Mouse (Mus musculus): Measurements from ENCODE around the gene Dgkb. TPM values are rescaled to one million over a fixed set of nuclear protein-coding genes. Genes with fewer than 3 reads are reported as not detected.

Dgkb gene
- polyA plus RNA-seq (2015; fragmentation: Nextera tagmentation; extraction: Ambion mirVana): 0.04 and 0.13 TPM in 2 replicates

DNA sequence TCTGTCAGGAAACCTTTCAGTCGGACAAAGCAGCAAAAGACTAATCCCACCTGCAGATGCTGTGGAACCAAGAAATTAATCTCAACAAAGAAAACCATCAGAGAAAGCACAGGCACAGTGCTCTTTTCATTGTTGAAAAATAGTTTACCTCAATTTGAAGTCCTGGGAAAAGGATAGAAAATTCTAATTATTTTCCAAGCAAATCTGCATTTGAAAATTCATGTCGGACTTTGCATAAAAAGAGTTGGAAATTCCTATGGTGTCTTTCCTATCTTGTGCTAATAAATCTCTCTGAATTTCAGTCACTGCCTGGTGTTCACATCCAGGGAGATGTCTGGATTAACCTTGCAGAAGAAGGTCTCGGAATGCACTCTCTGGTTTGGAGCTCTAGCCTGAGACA lies at the start of gene Dgkb:
Gene Dgkb (plus strand): TSS at position 301 of the 400 bp plus-strand sequence.
- no peak for DNase-seq (ENCODE audit: low spot score)

GRCm38 (mm10) chr12:37769844-37770243 lies 47.7 kb upstream of the Dgkb start:
- DNase-seq (ENCODE audit: low spot score): no peak

- no peak for DNase-seq (ENCODE audit: low spot score)
Measured at GRCm38 (mm10) chr12:37773681-37774357, 43.7 kb upstream of the Dgkb start.

DNA sequence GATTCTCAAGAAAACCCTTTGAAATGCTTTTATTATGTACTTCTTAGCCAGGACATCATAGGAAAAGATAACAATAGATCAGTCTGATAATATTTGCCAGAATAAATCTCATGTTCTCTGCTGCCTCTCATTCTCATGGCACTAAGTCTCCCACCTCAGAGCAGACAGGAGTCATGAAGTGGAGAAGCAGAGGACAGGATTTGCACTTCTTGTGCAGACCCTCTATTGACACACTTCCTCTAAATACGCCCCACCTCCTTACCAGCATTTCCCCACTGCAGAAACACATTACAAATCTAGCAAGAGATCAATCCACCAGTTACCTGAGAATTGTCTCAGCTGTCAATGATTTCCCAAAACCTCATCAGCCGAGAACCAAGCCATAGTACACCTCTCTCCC lies 42.9 kb upstream of the Dgkb start:
- DNase-seq (ENCODE audit: low spot score): no peak

- no peak for DNase-seq (ENCODE audit: low spot score)
Measured at GRCm38 (mm10) chr12:37796265-37796928, 21.1 kb upstream of the Dgkb start.

- no peak for DNase-seq (ENCODE audit: low spot score)
Measured at GRCm38 (mm10) chr12:37814122-37814521, 3.4 kb upstream of the Dgkb start.

DNA sequence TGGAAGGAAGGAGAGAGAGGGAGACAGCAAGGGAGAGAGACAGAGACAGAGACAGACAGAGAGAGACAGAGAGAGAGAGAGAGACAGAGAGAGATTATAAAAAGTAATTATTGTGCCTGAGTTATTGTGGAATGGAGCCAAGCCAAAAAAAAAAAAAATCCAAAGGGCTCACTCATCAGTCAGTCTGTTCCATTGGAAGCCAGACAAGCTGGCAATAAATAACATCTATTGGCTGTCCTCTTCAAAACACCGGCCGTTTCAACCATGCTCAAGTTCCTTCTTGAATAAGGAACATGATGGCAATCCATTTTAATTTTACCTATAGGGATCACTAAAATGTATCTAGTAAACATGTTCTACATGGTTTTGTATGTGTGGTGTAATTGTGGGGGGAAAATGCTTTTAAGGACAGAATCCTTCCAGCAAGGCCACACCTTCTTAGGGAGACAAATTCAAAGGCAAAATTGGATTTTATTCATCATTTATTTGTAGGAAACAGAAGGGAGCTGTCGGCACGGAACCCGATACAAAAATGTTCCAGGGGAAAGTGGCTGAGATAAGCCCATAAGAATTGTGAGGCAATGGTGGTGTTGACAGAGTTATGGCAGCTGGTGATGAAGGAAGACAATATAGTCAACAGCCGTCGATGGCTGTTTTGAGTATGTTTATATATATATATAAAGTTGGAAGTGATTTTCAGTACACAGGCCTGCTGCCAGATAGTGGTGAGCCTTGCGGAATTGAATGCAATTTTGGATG lies 3.7 kb downstream of the Dgkb start:
- no peak for DNase-seq (ENCODE audit: low spot score)

DNA sequence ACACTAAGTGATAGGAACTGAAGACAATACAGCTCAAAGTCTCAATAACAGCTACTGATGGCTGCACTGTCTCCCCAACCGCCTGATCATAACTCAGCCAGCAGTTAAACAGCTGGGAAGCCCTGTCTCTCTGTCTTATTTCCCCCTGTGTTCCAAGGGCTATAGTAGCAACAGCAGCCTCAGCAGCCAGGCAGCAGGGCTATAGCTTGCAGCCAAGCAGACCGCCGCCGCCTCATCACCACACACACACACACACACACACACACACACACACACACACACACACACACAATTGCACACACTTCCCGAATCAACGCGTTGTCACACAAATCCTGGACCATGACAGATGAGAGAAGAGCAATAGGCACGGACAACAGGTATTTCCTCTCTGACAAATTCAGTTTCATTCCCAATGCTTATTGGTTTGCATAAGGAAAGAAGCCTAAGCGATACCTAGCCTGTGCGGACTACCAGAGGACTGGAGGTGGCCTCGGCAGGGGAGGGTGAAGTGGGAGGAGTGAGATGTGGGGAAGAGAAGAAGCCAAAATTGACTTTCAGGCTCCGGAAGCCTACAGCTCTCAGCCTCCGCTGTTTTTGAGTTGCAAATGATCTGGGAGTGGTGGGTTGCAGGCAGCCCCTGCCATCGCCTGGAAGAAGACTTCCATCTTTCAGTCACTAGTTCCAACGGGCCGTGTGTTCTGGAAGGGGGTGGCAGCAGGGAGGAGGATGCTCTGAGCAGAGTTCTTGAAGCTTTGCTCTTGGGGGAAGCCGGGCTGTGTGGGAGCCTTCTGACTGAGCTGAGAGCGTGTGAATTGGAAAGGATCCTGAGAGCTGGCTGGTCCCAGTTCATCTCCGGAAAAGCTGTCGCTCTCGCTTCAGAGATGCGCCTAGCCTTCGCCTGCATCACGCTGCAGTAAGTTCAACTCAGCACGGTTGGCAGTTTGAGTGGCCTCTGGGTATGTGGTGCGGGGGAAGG lies 62.8 kb downstream of the Dgkb start:
- DNase-seq (ENCODE audit: low spot score): no peak

DNA sequence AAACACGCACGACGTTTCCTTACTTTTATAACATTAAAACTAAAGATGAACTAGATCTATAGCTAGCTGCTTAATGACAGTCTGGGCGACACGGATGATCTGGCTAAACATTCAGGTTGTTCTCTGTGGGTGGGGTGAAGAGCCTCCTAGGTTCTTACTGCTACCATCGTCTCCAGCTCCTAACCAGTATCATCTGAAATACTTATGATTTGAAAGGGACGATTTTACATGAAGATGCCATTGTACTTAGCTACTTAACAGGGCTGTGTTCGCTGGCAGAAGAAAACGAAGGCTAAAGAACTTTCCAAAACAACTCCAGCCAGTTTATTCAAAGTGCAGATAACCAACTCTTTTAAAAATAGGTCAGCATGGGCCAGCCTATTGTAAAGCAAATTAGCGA lies 63.9 kb downstream of the Dgkb start:
- no peak for DNase-seq (ENCODE audit: low spot score)

- no peak for DNase-seq (ENCODE audit: low spot score)
Measured at GRCm38 (mm10) chr12:37882796-37883195, 65.3 kb downstream of the Dgkb start.

GRCm38 (mm10) chr12:37883781-37884180 lies 66.3 kb downstream of the Dgkb start:
- no peak for DNase-seq (ENCODE audit: low spot score)

GRCm38 (mm10) chr12:37888591-37888990 lies 71.1 kb downstream of the Dgkb start:
- DNase-seq (ENCODE audit: low spot score): no peak

GRCm38 (mm10) chr12:37889431-37889830 lies 71.9 kb downstream of the Dgkb start:
- DNase-seq (ENCODE audit: low spot score): no peak

- DNase-seq (ENCODE audit: low spot score): no peak
Measured at GRCm38 (mm10) chr12:37891336-37891735, 73.8 kb downstream of the Dgkb start.

GRCm38 (mm10) chr12:37942163-37942562 lies 124.6 kb downstream of the Dgkb start:
- DNase-seq (ENCODE audit: low spot score): no peak

DNA sequence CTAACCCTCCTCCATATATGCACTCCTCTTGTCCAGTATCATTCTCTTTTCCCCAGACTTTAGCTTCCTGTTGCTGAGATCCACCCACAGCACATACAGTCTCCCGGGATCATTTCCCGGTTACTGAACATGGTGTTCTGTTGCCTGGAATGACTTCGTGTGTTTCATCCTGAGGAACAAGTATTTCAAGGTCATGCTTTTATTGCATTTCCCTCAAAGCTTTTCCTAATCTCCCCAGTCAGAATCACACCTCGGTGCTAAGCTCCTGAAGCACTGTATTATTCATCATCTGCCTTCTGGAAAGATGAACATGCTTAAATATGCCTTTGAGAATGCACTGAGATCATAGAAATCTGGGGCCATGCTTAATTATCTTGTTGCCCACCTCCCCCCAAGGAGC lies 138.7 kb downstream of the Dgkb start:
- no peak for DNase-seq (ENCODE audit: low spot score)

GRCm38 (mm10) chr12:37971482-37971881 lies 154.0 kb downstream of the Dgkb start:
- no peak for DNase-seq (ENCODE audit: low spot score)

DNA sequence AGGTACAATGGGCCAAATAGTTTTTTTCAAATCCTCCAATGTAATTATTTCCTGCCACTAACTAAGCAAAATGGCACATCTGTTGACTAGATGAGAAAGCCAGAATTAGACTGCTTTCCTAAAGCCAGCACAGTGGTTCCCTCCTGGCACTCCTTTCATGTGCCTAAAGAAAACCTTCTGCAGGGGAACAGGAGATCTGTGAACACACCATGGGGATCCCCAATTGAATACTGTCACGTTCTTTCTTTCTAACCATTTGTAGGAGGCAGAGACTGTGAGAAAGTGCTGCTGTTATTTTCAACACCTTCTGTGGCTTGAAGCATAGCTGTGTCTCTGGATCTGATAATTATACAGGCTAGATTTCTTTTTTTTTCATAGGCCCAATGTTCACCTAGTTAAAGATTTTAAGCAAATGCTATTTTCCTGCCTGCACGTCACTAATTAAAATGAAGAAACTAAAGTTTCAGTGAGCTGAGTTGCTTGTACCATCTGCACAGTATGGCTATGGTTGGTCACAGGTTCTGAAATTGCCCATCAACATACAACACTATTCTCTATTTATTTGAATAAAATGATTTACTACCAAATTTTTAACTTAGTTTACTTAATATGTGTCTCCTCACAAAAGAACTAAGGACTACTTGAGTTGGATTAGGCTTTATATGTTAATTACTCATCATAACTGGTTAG lies 161.1 kb downstream of the Dgkb start:
- no peak for DNase-seq (ENCODE audit: low spot score)

GRCm38 (mm10) chr12:37985352-37985751 lies 167.8 kb downstream of the Dgkb start:
- no peak for DNase-seq (ENCODE audit: low spot score)

DNA sequence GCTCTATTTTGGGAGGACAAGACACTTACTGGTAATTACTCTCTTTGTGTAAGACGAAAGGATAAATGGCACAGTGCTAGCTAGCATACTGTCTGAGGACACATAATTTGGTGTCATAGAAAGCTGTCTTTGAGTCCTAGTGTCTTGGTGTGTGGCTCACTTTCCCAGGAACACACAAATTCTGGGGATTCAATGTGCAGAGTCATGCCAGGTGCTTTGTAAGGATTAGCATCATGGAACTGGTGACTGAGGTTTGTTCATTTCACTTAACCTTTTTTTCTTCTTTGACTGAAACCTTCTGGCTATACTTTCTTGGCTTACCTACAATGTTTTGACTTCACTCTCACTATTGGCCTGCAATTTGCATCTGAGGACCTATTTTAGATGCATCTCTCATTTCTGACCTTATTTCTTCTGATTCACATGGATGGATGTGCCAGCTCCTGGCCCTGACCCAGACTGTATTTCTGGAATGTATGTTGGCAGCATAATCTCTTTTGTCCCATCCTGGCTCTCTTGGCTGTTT lies 170.6 kb downstream of the Dgkb start:
- no peak for DNase-seq (ENCODE audit: low spot score)

All from thymus, postnatal 0 days (tissue).